Mouse (Mus musculus) left cerebral cortex, adult 9 months (tissue): ENCODE results near the gene Gm10424.
"Not testable (repeated sequence)": the region's sequence is repeated elsewhere in the genome, so short reads cannot be mapped to it uniquely, and the experiment has no call there.

ENCODE experiments used
- DNase-seq, 2 experiments: peaks; one replicate each; pipeline ENCODE4 v3.0.0; 2022; ENCODE audit warnings: low spot score in 2 of 2

Gm10424 gene

GRCm38 (mm10) chr5:95272668-95273067, at the start of gene Gm10424:
Gene Gm10424 (minus strand): TSS chr5:95272768.
- DNase-seq, result not testable (repeated sequence)

- DNase-seq, result not testable (repeated sequence)
Measured at GRCm38 (mm10) chr5:95305611-95306010, 33.0 kb upstream of the Gm10424 start, which contains the start of gene Gm3259. Gene Gm3259 (plus strand): TSS chr5:95305911.
